Mouse (Mus musculus) MEL (cell line): ENCODE results near the gene Yipf1.

Experiments
- CHD2 ChIP-seq: IDR thresholded peaks from 2 replicates; pipeline ENCODE4 v1.6.1; 2011; ENCODE audit warnings: low read length, improper control_type of control experiment
- CTCF ChIP-seq, 3 experiments: IDR thresholded peaks in 2 of 3; conservative IDR thresholded peaks in 1 of 3; 2 replicates each; pipeline ENCODE4 v1.5.1; 2011 to 2012; ENCODE audit warnings: low read length in 3 of 3, low read depth in 2 of 3, mild to moderate bottlenecking in 2 of 3, improper control_type of control experiment in 1 of 3, inconsistent platforms in 1 of 3, mixed read lengths in 1 of 3, moderate library complexity in 1 of 3; ENCODE audit not compliant: control insufficient read depth in 1 of 3, insufficient read depth in 1 of 3, poor library complexity in 1 of 3, severe bottlenecking in 1 of 3
- E2F4 ChIP-seq: IDR thresholded peaks from 2 replicates; pipeline ENCODE4 v1.6.1; 2011; ENCODE audit warnings: low read depth, low read length, improper control_type of control experiment, borderline replicate concordance
- ELF1 ChIP-seq: IDR thresholded peaks from 2 replicates; pipeline ENCODE4 v1.6.1; 2014; ENCODE audit warnings: low read depth, mild to moderate bottlenecking, inconsistent platforms, low read length, improper control_type of control experiment, moderate library complexity
- EP300 ChIP-seq, 2 experiments: IDR thresholded peaks; 2 replicates each; pipeline ENCODE4 v1.6.1; 2011; ENCODE audit warnings: improper control_type of control experiment in 2 of 2, low read length in 2 of 2, low read depth in 1 of 2, mild to moderate bottlenecking in 1 of 2
- ETS1 ChIP-seq: IDR thresholded peaks from 2 replicates; pipeline ENCODE4 v1.6.1; 2012; ENCODE audit warnings: low read depth, mild to moderate bottlenecking, inconsistent platforms, low read length, improper control_type of control experiment, moderate library complexity
- GABPA ChIP-seq: IDR thresholded peaks from 2 replicates; pipeline ENCODE4 v1.6.1; 2012; ENCODE audit warnings: low read depth, mild to moderate bottlenecking, inconsistent platforms, low read length, improper control_type of control experiment, moderate library complexity
- GATA1 ChIP-seq: IDR thresholded peaks from 2 replicates; pipeline ENCODE4 v1.6.1; 2011; ENCODE audit warnings: low read depth, low read length, improper control_type of control experiment
- MAFK ChIP-seq: IDR thresholded peaks from 2 replicates; pipeline ENCODE4 v1.6.1; 2011; ENCODE audit warnings: low read depth, mild to moderate bottlenecking, low read length, improper control_type of control experiment, borderline replicate concordance
- MYB ChIP-seq: IDR thresholded peaks from 2 replicates; pipeline ENCODE4 v1.6.1; 2011; ENCODE audit warnings: mild to moderate bottlenecking, low read depth, low read length, improper control_type of control experiment
- POLR2A ChIP-seq, 2 experiments: IDR thresholded peaks; 2 replicates each; pipeline ENCODE4 v1.6.1; 2011 to 2012; ENCODE audit warnings: low read length in 2 of 2, mild to moderate bottlenecking in 2 of 2, control low read depth in 1 of 2, improper control_type of control experiment in 1 of 2, low read depth in 1 of 2, moderate library complexity in 1 of 2; ENCODE audit not compliant: control insufficient read depth in 1 of 2, insufficient read depth in 1 of 2, poor library complexity in 1 of 2
- TAL1 ChIP-seq: IDR thresholded peaks from 2 replicates; pipeline ENCODE4 v1.6.1; 2012; ENCODE audit warnings: mild to moderate bottlenecking, inconsistent platforms, low read length, moderate library complexity, mixed read lengths
- TCF12 ChIP-seq: IDR thresholded peaks from 2 replicates; pipeline ENCODE4 v1.6.1; 2014; ENCODE audit warnings: low read depth, mild to moderate bottlenecking, inconsistent platforms, low read length, improper control_type of control experiment, moderate library complexity
- ZNF384 ChIP-seq: IDR thresholded peaks from 2 replicates; pipeline ENCODE4 v1.6.1; 2012; ENCODE audit warnings: low read depth, mild to moderate bottlenecking, inconsistent platforms, low read length, improper control_type of control experiment

DNA sequence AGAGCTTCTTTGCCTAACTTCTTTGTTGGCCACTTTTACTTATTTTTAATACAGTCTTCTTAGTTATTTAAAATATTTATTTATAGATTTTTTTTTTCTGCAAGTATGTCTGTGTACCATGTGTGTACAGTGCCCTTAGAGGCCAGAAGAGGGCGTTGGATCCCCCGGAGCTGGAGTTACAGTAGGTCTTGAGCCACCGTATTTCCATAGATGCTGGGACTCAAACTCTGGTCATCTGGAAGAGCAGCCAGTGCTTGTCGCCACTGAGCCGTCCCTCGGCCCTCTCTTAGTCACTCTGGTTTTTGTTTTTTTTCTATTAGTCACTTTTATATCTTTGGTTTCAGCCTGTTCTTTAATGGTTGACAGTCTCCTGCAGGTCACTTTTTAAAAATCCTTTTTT lies 49.4 kb downstream of the Yipf1 start:
- TF ChIP-seq CTCF (IDR thresholded peaks at IDR 0.05 in 2 of 3, conservative IDR thresholded peaks at IDR 0.05 in 1 of 3; ENCODE audit: control insufficient read depth in 1 of 3, insufficient read depth in 1 of 3, low read depth in 2 of 3, low read length in 3 of 3, poor library complexity in 1 of 3, severe bottlenecking in 1 of 3) (peak; percentile 49 to 66 (median 51)), TCF12 (no peak), ELF1 (no peak), GATA1 (no peak), ZNF384 (peak; percentile 62; the same call in 1 of the 2 replicates), ETS1 (no peak), TAL1 (no peak), EP300 (IDR thresholded peaks at IDR 0.05; ENCODE audit: low read depth in 1 of 2, low read length in 2 of 2) (no peak), POLR2A (IDR thresholded peaks at IDR 0.05; ENCODE audit: control insufficient read depth in 1 of 2, insufficient read depth in 1 of 2, low read depth in 1 of 2, low read length in 2 of 2, poor library complexity in 1 of 2) (no peak), GABPA (no peak), E2F4 (no peak), CHD2 (no peak), MAFK (no peak), MYB (no peak)
